Mouse (Mus musculus) testis, postnatal 14 days (tissue): ENCODE results near the gene 4930402H24Rik.
"Not testable (repeated sequence)": the region's sequence is repeated elsewhere in the genome, so short reads cannot be mapped to it uniquely, and the experiment has no call there.

Source experiments
- DNase-seq: peaks from one replicate; pipeline ENCODE4 v3.0.0; 2021; ENCODE audit warnings: low spot score

The 4930402H24Rik gene

GRCm38 (mm10) chr2:130851363-130852246 is 54.6 kb downstream of the 4930402H24Rik start:
- DNase-seq = no peak

- DNase-seq = no peak
Observed at GRCm38 (mm10) chr2:130849688-130850087, 56.5 kb downstream of the 4930402H24Rik start.

GRCm38 (mm10) chr2:130848313-130848712 is 57.9 kb downstream of the 4930402H24Rik start:
- DNase-seq = no peak

- DNase-seq = no peak
Observed at GRCm38 (mm10) chr2:130843623-130844022, 62.6 kb downstream of the 4930402H24Rik start.

GRCm38 (mm10) chr2:130840846-130841245 is 65.4 kb downstream of the 4930402H24Rik start:
- DNase-seq = peak; percentile 42

- peak; percentile 83 for DNase-seq
Observed at GRCm38 (mm10) chr2:130839874-130840661, 66.1 kb downstream of the 4930402H24Rik start.

- no peak for DNase-seq
Observed at GRCm38 (mm10) chr2:130839528-130839873, 66.7 kb downstream of the 4930402H24Rik start.

- DNase-seq = peak; percentile 12
Observed at GRCm38 (mm10) chr2:130839084-130839483, 67.1 kb downstream of the 4930402H24Rik start.

GRCm38 (mm10) chr2:130838131-130838530 is 68.1 kb downstream of the 4930402H24Rik start:
- no peak for DNase-seq

- no peak for DNase-seq
Observed at GRCm38 (mm10) chr2:130833699-130834098, 72.5 kb downstream of the 4930402H24Rik start.

GRCm38 (mm10) chr2:130832582-130832981 is 73.6 kb downstream of the 4930402H24Rik start:
- DNase-seq = no peak

GRCm38 (mm10) chr2:130832012-130832411 is 74.2 kb downstream of the 4930402H24Rik start:
- DNase-seq = no peak

GRCm38 (mm10) chr2:130830236-130830635 is 76.0 kb downstream of the 4930402H24Rik start:
- no peak for DNase-seq

- DNase-seq = no peak
Observed at GRCm38 (mm10) chr2:130829496-130829895, 76.7 kb downstream of the 4930402H24Rik start.

GRCm38 (mm10) chr2:130828668-130829067 is 77.5 kb downstream of the 4930402H24Rik start:
- no peak for DNase-seq

- not testable (repeated sequence) for DNase-seq
Observed at GRCm38 (mm10) chr2:130828066-130828465, 78.1 kb downstream of the 4930402H24Rik start.

GRCm38 (mm10) chr2:130827410-130827809 is 78.8 kb downstream of the 4930402H24Rik start:
- DNase-seq = peak; percentile 16

GRCm38 (mm10) chr2:130818838-130819647 is 87.2 kb downstream of the 4930402H24Rik start:
- DNase-seq = peak; percentile 30

- peak; percentile 18 for DNase-seq
Observed at GRCm38 (mm10) chr2:130817865-130818264, 88.3 kb downstream of the 4930402H24Rik start.

GRCm38 (mm10) chr2:130816205-130816604 is 90.0 kb downstream of the 4930402H24Rik start:
- DNase-seq = no peak

GRCm38 (mm10) chr2:130814492-130814891 is 91.7 kb downstream of the 4930402H24Rik start:
- no peak for DNase-seq

- DNase-seq = no peak
Observed at GRCm38 (mm10) chr2:130813729-130814128, 92.5 kb downstream of the 4930402H24Rik start.
